Mouse (Mus musculus) spleen, adult 12 weeks (tissue): ENCODE measurements around the gene Rap1gap2.

ENCODE experiments used
- DNase-seq: peaks from one replicate; pipeline ENCODE4 v3.0.0; 2022; ENCODE audit warnings: low spot score

Rap1gap2 gene

GRCm38 (mm10) chr11:74409447-74409754 lies 201.3 kb downstream of the Rap1gap2 start:
- no peak for DNase-seq

- no peak for DNase-seq
Observed at GRCm38 (mm10) chr11:74408587-74409446, 201.9 kb downstream of the Rap1gap2 start.

GRCm38 (mm10) chr11:74405201-74405600 lies 205.5 kb downstream of the Rap1gap2 start:
- DNase-seq: no peak

GRCm38 (mm10) chr11:74404216-74404615 lies 206.5 kb downstream of the Rap1gap2 start:
- no peak for DNase-seq

GRCm38 (mm10) chr11:74402126-74402525 lies 208.6 kb downstream of the Rap1gap2 start:
- DNase-seq: no peak

GRCm38 (mm10) chr11:74395583-74395982 lies 215.1 kb downstream of the Rap1gap2 start:
- no peak for DNase-seq

GRCm38 (mm10) chr11:74393489-74393888 lies 217.2 kb downstream of the Rap1gap2 start:
- DNase-seq: no peak

- no peak for DNase-seq
Observed at GRCm38 (mm10) chr11:74392903-74393302, 217.8 kb downstream of the Rap1gap2 start.

- no peak for DNase-seq
Observed at GRCm38 (mm10) chr11:74391899-74392298, 218.8 kb downstream of the Rap1gap2 start.

- no peak for DNase-seq
Observed at GRCm38 (mm10) chr11:74387203-74387602, 223.5 kb downstream of the Rap1gap2 start.

GRCm38 (mm10) chr11:74385674-74386073 lies 225.0 kb downstream of the Rap1gap2 start:
- DNase-seq: no peak

GRCm38 (mm10) chr11:74379166-74379873 lies 231.4 kb downstream of the Rap1gap2 start:
- no peak for DNase-seq

- no peak for DNase-seq
Observed at GRCm38 (mm10) chr11:74376847-74377246, 233.9 kb downstream of the Rap1gap2 start.

- peak; percentile 45 for DNase-seq
Observed at GRCm38 (mm10) chr11:74371393-74372100, 239.2 kb downstream of the Rap1gap2 start.

- no peak for DNase-seq
Observed at GRCm38 (mm10) chr11:74361769-74362168, 248.9 kb downstream of the Rap1gap2 start, which contains the start of gene Olfr412. Olfr412 (plus strand) TSS chr11:74362069.

- no peak for DNase-seq
Observed at GRCm38 (mm10) chr11:74352550-74352949, 258.2 kb downstream of the Rap1gap2 start, which contains the start of gene Olfr411. Olfr411 (minus strand) TSS chr11:74352650.

- DNase-seq: no peak
Observed at GRCm38 (mm10) chr11:74337931-74338330, 272.8 kb downstream of the Rap1gap2 start, which contains the start of gene Olfr410. Olfr410 (minus strand) TSS chr11:74338031.
